Mouse (Mus musculus): ENCODE measurements at regions not wholly inside any gene's neighbourhood (a gene's known extent, or its start where the extent isn't known, plus 50 kb on each side); places are given as distances from the start of the nearest gene placed in this dataset.
A peak's percentile ranks its signal among the peaks of the same experiment; 100 is the strongest.

- H3K9me3 ChIP-seq: no peaks in the 10 kb centered on the region
- no peaks in the 10 kb centered on the region for H3K27me3 ChIP-seq (replicated peaks)
- no peak overlapping the region for H3K27ac ChIP-seq
- no peak overlapping the region for H3K9ac ChIP-seq
- WGBS: 94% methylated on average over 5 of the region's 5 CpGs
- no peak overlapping the region for H3K4me2 ChIP-seq
- H3K4me1 ChIP-seq: no peaks in the 10 kb centered on the region
- no peaks in the 10 kb centered on the region for H3K36me3 ChIP-seq (replicated peaks)
- no peak overlapping the region for H3K4me3 ChIP-seq
- ATAC-seq (replicated peaks): no peak
These were observed 164.8 kb upstream of the Habp2 start for GRCm38 (mm10) chr19:56122186-56122585.

GRCm38 (mm10) chr19:56131556-56131955 is 155.4 kb upstream of the Habp2 start:
- no peak overlapping the region for H3K27ac ChIP-seq
- H3K27me3 ChIP-seq (replicated peaks): peaks cover 4% of the 10 kb centered on the region; the same call in 1 of the 2 replicates
- no peaks in the 10 kb centered on the region for H3K9me3 ChIP-seq
- no peaks in the 10 kb centered on the region for H3K36me3 ChIP-seq (replicated peaks)
- WGBS: 54% methylated on average over 5 of the region's 5 CpGs
- H3K9ac ChIP-seq: no peak overlapping the region
- no peak for ATAC-seq (replicated peaks)
- H3K4me3 ChIP-seq: no peak overlapping the region
- H3K4me1 ChIP-seq: peaks cover 28% of the 10 kb centered on the region
- H3K4me2 ChIP-seq: no peak overlapping the region

- no peaks in the 10 kb centered on the region for H3K36me3 ChIP-seq (replicated peaks)
- H3K4me2 ChIP-seq: no peak overlapping the region
- H3K4me3 ChIP-seq: no peak overlapping the region
- peaks cover 28% of the 10 kb centered on the region for H3K4me1 ChIP-seq
- peak overlapping the region; percentile 40; the same call in 1 of the 2 replicates for H3K27ac ChIP-seq
- WGBS: 11% methylated on average over 7 of the region's 7 CpGs
- peaks cover 4% of the 10 kb centered on the region; the same call in 1 of the 2 replicates for H3K27me3 ChIP-seq (replicated peaks)
- no peak overlapping the region for H3K9ac ChIP-seq
- ATAC-seq (replicated peaks): no peak
- H3K9me3 ChIP-seq: no peaks in the 10 kb centered on the region
These were observed 153.9 kb upstream of the Habp2 start for GRCm38 (mm10) chr19:56132911-56133562.

- Histone ChIP-seq H3K9ac (no peak overlapping the region), H3K36me3 (replicated peaks) (no peaks in the 10 kb centered on the region), H3K27me3 (replicated peaks) (peaks cover 4% of the 10 kb centered on the region; the same call in 1 of the 2 replicates), H3K4me2 (no peak overlapping the region), H3K27ac (peak overlapping the region; percentile 40; the same call in 1 of the 2 replicates), H3K4me1 (peaks cover 28% of the 10 kb centered on the region), H3K4me3 (no peak overlapping the region), H3K9me3 (no peaks in the 10 kb centered on the region)
- WGBS: 6% methylated on average over 5 of the region's 5 CpGs
- 0 out of 2 replicates have a peak, but pooled peaks have one; percentile 50 for ATAC-seq (replicated peaks)
These were observed 153.4 kb upstream of the Habp2 start for GRCm38 (mm10) chr19:56133565-56133964.

- Histone ChIP-seq H3K36me3 (replicated peaks) (no peaks in the 10 kb centered on the region), H3K4me2 (peak overlapping the region; percentile 39), H3K27ac (peak overlapping the region; percentile 61), H3K4me3 (no peak overlapping the region), H3K27me3 (replicated peaks) (peaks cover 4% of the 10 kb centered on the region; the same call in 1 of the 2 replicates), H3K9me3 (no peaks in the 10 kb centered on the region), H3K9ac (no peak overlapping the region), H3K4me1 (peaks cover 28% of the 10 kb centered on the region)
- ATAC-seq (replicated peaks): peak; percentile 94
- WGBS: 9% methylated on average over 17 of the region's 17 CpGs
These were observed 152.7 kb upstream of the Habp2 start for GRCm38 (mm10) chr19:56134081-56134818.

GRCm38 (mm10) chr19:56135306-56135928 is 151.5 kb upstream of the Habp2 start:
- 75% methylated on average over 7 of the region's 7 CpGs for WGBS
- no peak for ATAC-seq (replicated peaks)

GRCm38 (mm10) chr19:56140540-56140939 is 146.4 kb upstream of the Habp2 start:
- H3K9ac ChIP-seq: no peak overlapping the region
- H3K4me3 ChIP-seq: no peak overlapping the region
- H3K9me3 ChIP-seq: 0 out of 2 replicates have a peak, but pooled peaks cover 2% of the 10 kb centered on the region
- WGBS: 74% methylated on average over 2 of the region's 2 CpGs
- no peak overlapping the region for H3K4me2 ChIP-seq
- no peaks in the 10 kb centered on the region for H3K27me3 ChIP-seq (replicated peaks)
- ATAC-seq (replicated peaks): no peak
- no peaks in the 10 kb centered on the region for H3K4me1 ChIP-seq
- no peak overlapping the region for H3K27ac ChIP-seq
- H3K36me3 ChIP-seq (replicated peaks): no peaks in the 10 kb centered on the region

More at GRCm38 (mm10) chr19:56135306-56135928, 151.5 kb upstream of the Habp2 start:
- H3K9ac ChIP-seq: no peak overlapping the region
- peaks cover 4% of the 10 kb centered on the region; the same call in 1 of the 2 replicates for H3K27me3 ChIP-seq (replicated peaks)
- H3K27ac ChIP-seq: no peak overlapping the region
- no peaks in the 10 kb centered on the region for H3K9me3 ChIP-seq
- H3K4me2 ChIP-seq: no peak overlapping the region
- no peak overlapping the region for H3K4me3 ChIP-seq
- peaks cover 28% of the 10 kb centered on the region for H3K4me1 ChIP-seq
- no peaks in the 10 kb centered on the region for H3K36me3 ChIP-seq (replicated peaks)

- Histone ChIP-seq H3K4me2 (no peak overlapping the region), H3K9ac (no peak overlapping the region), H3K27ac (no peak overlapping the region), H3K36me3 (replicated peaks) (no peaks in the 10 kb centered on the region), H3K27me3 (replicated peaks) (no peaks in the 10 kb centered on the region), H3K9me3 (0 out of 2 replicates have a peak, but pooled peaks cover 2% of the 10 kb centered on the region), H3K4me1 (no peaks in the 10 kb centered on the region), H3K4me3 (no peak overlapping the region)
- WGBS: 85% methylated on average over 5 of the region's 5 CpGs
- ATAC-seq (replicated peaks): no peak
These were observed 142.7 kb upstream of the Habp2 start for GRCm38 (mm10) chr19:56144221-56144620.

GRCm38 (mm10) chr19:56157120-56157519 is 129.8 kb upstream of the Habp2 start:
- H3K4me1 ChIP-seq: no peaks in the 10 kb centered on the region
- H3K4me3 ChIP-seq: no peak overlapping the region
- H3K9me3 ChIP-seq: no peaks in the 10 kb centered on the region
- 79% methylated on average over 6 of the region's 6 CpGs for WGBS
- ATAC-seq (replicated peaks): no peak
- H3K27ac ChIP-seq: no peak overlapping the region
- H3K36me3 ChIP-seq (replicated peaks): no peaks in the 10 kb centered on the region
- H3K27me3 ChIP-seq (replicated peaks): no peaks in the 10 kb centered on the region
- H3K4me2 ChIP-seq: no peak overlapping the region
- H3K9ac ChIP-seq: no peak overlapping the region

GRCm38 (mm10) chr19:56162156-56162555 is 124.8 kb upstream of the Habp2 start:
- Histone ChIP-seq H3K27ac (no peak overlapping the region), H3K9ac (no peak overlapping the region), H3K9me3 (no peaks in the 10 kb centered on the region), H3K27me3 (replicated peaks) (no peaks in the 10 kb centered on the region), H3K4me2 (no peak overlapping the region), H3K36me3 (replicated peaks) (no peaks in the 10 kb centered on the region), H3K4me3 (no peak overlapping the region), H3K4me1 (no peaks in the 10 kb centered on the region)
- ATAC-seq (replicated peaks): no peak
- WGBS: 93% methylated on average over 3 of the region's 3 CpGs

- Histone ChIP-seq H3K4me1 (no peaks in the 10 kb centered on the region), H3K27ac (no peak overlapping the region), H3K9ac (no peak overlapping the region), H3K4me3 (no peak overlapping the region), H3K9me3 (no peaks in the 10 kb centered on the region), H3K27me3 (replicated peaks) (no peaks in the 10 kb centered on the region), H3K36me3 (replicated peaks) (no peaks in the 10 kb centered on the region), H3K4me2 (no peak overlapping the region)
- 80% methylated on average over 5 of the region's 5 CpGs for WGBS
- ATAC-seq (replicated peaks): no peak
These were observed 117.6 kb upstream of the Habp2 start for GRCm38 (mm10) chr19:56169133-56169997.

- Histone ChIP-seq H3K36me3 (replicated peaks) (no peaks in the 10 kb centered on the region), H3K9ac (no peak overlapping the region), H3K27me3 (replicated peaks) (no peaks in the 10 kb centered on the region), H3K4me1 (no peaks in the 10 kb centered on the region), H3K4me2 (no peak overlapping the region), H3K27ac (no peak overlapping the region), H3K9me3 (no peaks in the 10 kb centered on the region), H3K4me3 (no peak overlapping the region)
- no peak for ATAC-seq (replicated peaks)
- WGBS: 90% methylated on average over 4 of the region's 4 CpGs
These were observed 117.0 kb upstream of the Habp2 start for GRCm38 (mm10) chr19:56169998-56170274.

All from midbrain, embryonic 15.5 days (tissue).